Mouse (Mus musculus) CH12.LX (cell line): ENCODE data around the gene Inpp5d. TPM values are rescaled to one million over a fixed set of nuclear protein-coding genes. Genes with fewer than 3 reads are reported as not detected.
A peak's percentile ranks its signal among the peaks of the same experiment; 100 is the strongest.

Experiments
- DNase-seq: peaks from one replicate; pipeline ENCODE4 v3.0.0-alpha.2; 2013; ENCODE audit errors: extremely low read depth
- H3K27ac ChIP-seq: 2 replicates; pipeline ENCODE4 v1.5.1; 2012; ENCODE audit warnings: low read depth, mild to moderate bottlenecking, control low read depth, moderate library complexity; ENCODE audit not compliant: insufficient read depth
- H3K27me3 ChIP-seq: replicated peaks from 2 replicates; pipeline ENCODE3; 2012; ENCODE audit warnings: inconsistent platforms
- H3K36me3 ChIP-seq, 2 experiments: replicated peaks in 1 of 2; 2 replicates each; pipeline versions ENCODE3 to v1.6.1; 2012; ENCODE audit warnings: inconsistent platforms in 1 of 2, low read length in 1 of 2, mild to moderate bottlenecking in 1 of 2, mixed read lengths in 1 of 2, moderate library complexity in 1 of 2; ENCODE audit not compliant: control insufficient read depth in 1 of 2, insufficient read depth in 1 of 2
- H3K4me1 ChIP-seq, 2 experiments: 2 replicates each; pipeline ENCODE4 v1.6.1; 2012; ENCODE audit warnings: inconsistent platforms in 1 of 2, moderate library complexity in 1 of 2; ENCODE audit not compliant: insufficient read depth in 2 of 2, control insufficient read depth in 1 of 2
- H3K4me2 ChIP-seq: 2 replicates; pipeline ENCODE4 v1.6.1; 2012; ENCODE audit warnings: low read depth, mild to moderate bottlenecking, control low read depth; ENCODE audit not compliant: poor library complexity, insufficient read depth, severe bottlenecking
- H3K4me3 ChIP-seq, 3 experiments: fragments of 150-350 bp in 1 of 3; sonication (generic) in 1 of 3; replicated peaks in 1 of 3; 2 replicates each; pipeline versions ENCODE3 to v1.5.1; 2011 to 2012; ENCODE audit warnings: low read depth in 2 of 3, low read length in 2 of 3, mild to moderate bottlenecking in 2 of 3, moderate library complexity in 2 of 3, control low read depth in 1 of 3, improper control_type of control experiment in 1 of 3, inconsistent platforms in 1 of 3, mixed read lengths in 1 of 3; ENCODE audit not compliant: poor library complexity in 1 of 3
- H3K79me2 ChIP-seq: replicated peaks from 2 replicates; pipeline ENCODE4 v1.6.1; 2012; ENCODE audit warnings: mild to moderate bottlenecking, moderate library complexity; ENCODE audit not compliant: control insufficient read depth, poor library complexity, insufficient read depth, severe bottlenecking; ENCODE audit errors: extremely low read depth
- H3K9ac ChIP-seq: 2 replicates; pipeline ENCODE4 v1.6.1; 2012; ENCODE audit warnings: low read depth, mild to moderate bottlenecking, control low read depth, moderate library complexity; ENCODE audit not compliant: insufficient read depth
- H3K9me3 ChIP-seq: replicated peaks from 2 replicates; pipeline ENCODE3; 2012; ENCODE audit warnings: low read length, inconsistent platforms, mixed read lengths
- BHLHE40 ChIP-seq: IDR thresholded peaks from 2 replicates; pipeline ENCODE4 v1.6.1; 2011; ENCODE audit warnings: mild to moderate bottlenecking, low read depth, low read length, improper control_type of control experiment
- CHD1 ChIP-seq: IDR thresholded peaks from 2 replicates; pipeline ENCODE4 v1.6.1; 2012; ENCODE audit warnings: low read depth, low read length, improper control_type of control experiment, inconsistent platforms
- CHD2 ChIP-seq: IDR thresholded peaks from 2 replicates; pipeline ENCODE4 v1.6.1; 2011; ENCODE audit warnings: low read length, improper control_type of control experiment
- CTCF ChIP-seq, 2 experiments: IDR thresholded peaks in 1 of 2; conservative IDR thresholded peaks in 1 of 2; 2 replicates each; pipeline ENCODE4 v1.5.1; 2011 to 2012; ENCODE audit warnings: low read depth in 2 of 2, low read length in 2 of 2, improper control_type of control experiment in 1 of 2, inconsistent platforms in 1 of 2, mild to moderate bottlenecking in 1 of 2, moderate library complexity in 1 of 2
- E2F4 ChIP-seq: IDR thresholded peaks from 2 replicates; pipeline ENCODE4 v1.6.1; 2011; ENCODE audit warnings: low read depth, low read length, improper control_type of control experiment; ENCODE audit not compliant: insufficient replicate concordance
- ELF1 ChIP-seq: IDR thresholded peaks from 2 replicates; pipeline ENCODE4 v1.6.1; 2014; ENCODE audit warnings: low read depth, mild to moderate bottlenecking, inconsistent platforms, low read length, improper control_type of control experiment
- EP300 ChIP-seq: IDR thresholded peaks from 2 replicates; pipeline ENCODE4 v1.6.1; 2011; ENCODE audit warnings: low read length, improper control_type of control experiment
- ETS1 ChIP-seq: conservative IDR thresholded peaks from 2 replicates; pipeline ENCODE4 v1.6.1; 2012; ENCODE audit warnings: low read depth, mild to moderate bottlenecking, inconsistent platforms, low read length, improper control_type of control experiment, moderate library complexity
- IRF4 ChIP-seq: IDR thresholded peaks from 2 replicates; pipeline ENCODE4 v1.6.1; 2014; ENCODE audit warnings: low read depth, mild to moderate bottlenecking, inconsistent platforms, low read length, improper control_type of control experiment
- JUN ChIP-seq: IDR thresholded peaks from 2 replicates; pipeline ENCODE4 v1.6.1; 2011; ENCODE audit warnings: low read depth, mild to moderate bottlenecking, low read length, improper control_type of control experiment, moderate library complexity; ENCODE audit not compliant: insufficient read depth
- JUND ChIP-seq: conservative IDR thresholded peaks from 2 replicates; pipeline ENCODE4 v1.6.1; 2011; ENCODE audit warnings: low read depth, low read length, improper control_type of control experiment
- MAFK ChIP-seq: IDR thresholded peaks from 2 replicates; pipeline ENCODE4 v1.6.1; 2011; ENCODE audit warnings: low read length, improper control_type of control experiment; ENCODE audit not compliant: insufficient replicate concordance
- MAX ChIP-seq: IDR thresholded peaks from 2 replicates; pipeline ENCODE4 v1.6.1; 2011; ENCODE audit warnings: low read length, improper control_type of control experiment
- MAZ ChIP-seq: IDR thresholded peaks from 2 replicates; pipeline ENCODE4 v1.6.1; 2012; ENCODE audit warnings: low read depth, mild to moderate bottlenecking, inconsistent platforms, low read length, improper control_type of control experiment, moderate library complexity
- MEF2A ChIP-seq: IDR thresholded peaks from 2 replicates; pipeline ENCODE4 v1.6.1; 2014; ENCODE audit warnings: low read depth, mild to moderate bottlenecking, inconsistent platforms, low read length, improper control_type of control experiment, borderline replicate concordance
- MXI1 ChIP-seq: IDR thresholded peaks from 2 replicates; pipeline ENCODE4 v1.6.1; 2011; ENCODE audit warnings: mild to moderate bottlenecking, low read depth, low read length, improper control_type of control experiment
- MYC ChIP-seq: IDR thresholded peaks from 2 replicates; pipeline ENCODE4 v1.6.1; 2011; ENCODE audit warnings: low read depth, mild to moderate bottlenecking, improper control_type of control experiment, low read length
- NRF1 ChIP-seq: IDR thresholded peaks from 2 replicates; pipeline ENCODE4 v1.6.1; 2014; ENCODE audit warnings: low read depth, mild to moderate bottlenecking, inconsistent platforms, low read length, improper control_type of control experiment, moderate library complexity
- PAX5 ChIP-seq: IDR thresholded peaks from 2 replicates; pipeline ENCODE4 v1.6.1; 2012; ENCODE audit warnings: low read length, inconsistent platforms, mixed read lengths
- POLR2A ChIP-seq: IDR thresholded peaks from 2 replicates; pipeline ENCODE4 v1.6.1; 2011; ENCODE audit warnings: low read depth, mild to moderate bottlenecking, improper control_type of control experiment, low read length
- RAD21 ChIP-seq: IDR thresholded peaks from 2 replicates; pipeline ENCODE4 v1.6.1; 2011; ENCODE audit warnings: low read depth, mild to moderate bottlenecking, low read length, improper control_type of control experiment, moderate library complexity
- RCOR1 ChIP-seq: conservative IDR thresholded peaks from 2 replicates; pipeline ENCODE4 v1.6.1; 2012; ENCODE audit warnings: low read depth, mild to moderate bottlenecking, inconsistent platforms, low read length, improper control_type of control experiment
- SIN3A ChIP-seq: IDR thresholded peaks from 2 replicates; pipeline ENCODE4 v1.6.1; 2012; ENCODE audit warnings: low read length, improper control_type of control experiment, inconsistent platforms
- SMC3 ChIP-seq: IDR thresholded peaks from 2 replicates; pipeline ENCODE4 v1.6.1; 2011; ENCODE audit warnings: low read depth, low read length, improper control_type of control experiment
- TCF12 ChIP-seq: IDR thresholded peaks from 2 replicates; pipeline ENCODE4 v1.6.1; 2014; ENCODE audit warnings: low read depth, mild to moderate bottlenecking, inconsistent platforms, low read length, improper control_type of control experiment
- USF1 ChIP-seq: IDR thresholded peaks from 2 replicates; pipeline ENCODE4 v1.6.1; 2014; ENCODE audit warnings: low read depth, mild to moderate bottlenecking, inconsistent platforms, low read length, improper control_type of control experiment
- ZMIZ1 ChIP-seq: IDR thresholded peaks from 2 replicates; pipeline ENCODE4 v1.6.1; 2012; ENCODE audit warnings: low read depth, mild to moderate bottlenecking, inconsistent platforms, low read length, improper control_type of control experiment
- ZNF384 ChIP-seq: IDR thresholded peaks from 2 replicates; pipeline ENCODE4 v1.6.1; 2012; ENCODE audit warnings: low read depth, low read length, improper control_type of control experiment, inconsistent platforms
- dilution Hi-C: fragments of 300-500 bp; cut with MboI; formaldehyde crosslinking; loops from 2 replicates; pipeline ENCODE4 v1.14.3; 2020; ENCODE audit warnings: low sequenced_read_pairs; ENCODE audit not compliant: extremely low pct_unique_long_range_greater_than_20kb, extremely low pct_ligation_motif_present
- in situ Hi-C: fragments of 300-500 bp; cut with MboI; formaldehyde crosslinking; loops from 3 replicates; pipeline ENCODE4 v1.14.3; 2019; ENCODE audit warnings: low sequenced_read_pairs, low pct_ligation_motif_present, low pct_unique_long_range_greater_than_20kb, mixed read lengths
- polyA plus RNA-seq: library from polyadenylated mRNA; unstranded; fragments of >175 nt; gene quantifications from 2 replicates; pipeline ENCODE4 v1.2.1, GENCODE M21; 2012; ENCODE audit warnings: low read depth; ENCODE audit not compliant: insufficient read length
- total RNA-seq, 2 experiments: library from RNA; depleted of rRNA; stranded (reverse); fragments of 300-350 nt in 1 of 2; fragments of >200 nt in 1 of 2; gene quantifications; 2 replicates each; pipeline ENCODE4 v1.2.3; 2012 to 2014

Inpp5d gene
- total and polyA plus RNA-seq, 3 experiments: 97.1 to 109 (median 106) TPM

DNA sequence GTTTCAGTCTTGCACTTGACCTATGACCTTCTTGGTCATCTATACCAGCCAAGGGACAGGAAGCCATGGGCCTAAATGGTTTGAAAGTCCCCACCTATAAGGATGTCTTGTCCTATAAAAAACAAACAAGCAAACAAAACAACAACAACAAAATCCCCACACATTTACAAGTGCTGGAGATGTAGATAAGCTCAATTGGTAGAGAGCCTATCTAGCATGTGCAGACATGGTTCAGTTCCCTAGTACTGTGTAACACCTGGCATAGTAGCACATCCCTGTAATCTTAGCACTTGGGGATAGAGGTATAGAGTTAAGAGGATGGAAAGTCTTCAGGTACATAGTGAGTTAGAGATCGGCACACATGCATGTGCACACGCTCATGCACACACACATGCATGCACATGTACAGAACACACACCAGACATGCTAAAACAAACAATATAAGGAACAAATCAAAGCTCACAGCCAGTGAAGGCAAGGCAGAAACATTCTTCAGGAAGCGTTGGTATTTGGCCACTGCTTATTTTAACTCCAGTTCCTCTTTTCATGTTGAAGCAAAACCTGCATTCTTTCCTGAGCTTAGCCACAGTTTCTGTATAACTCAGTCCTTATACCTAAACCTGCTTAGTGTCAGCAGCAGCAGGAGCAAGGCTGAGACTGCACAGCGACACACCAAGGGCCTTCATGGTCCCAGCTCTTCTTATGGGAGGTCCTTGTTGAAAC, 17.9 kb downstream of the Inpp5d start:
- in situ Hi-C loops (no loop called here), dilution Hi-C loops (no loop called here)
- Histone ChIP-seq H3K4me1 (peaks cover 39 to 81% of the 10 kb centered on the region in 2 experiments), H3K4me3 (peak overlapping the region in 1 of 3 experiments; percentile 41), H3K79me2 (peaks cover 45% of the 10 kb centered on the region), H3K9me3 (no peaks in the 10 kb centered on the region), H3K27ac (peak overlapping the region; percentile 100), H3K9ac (peak overlapping the region; percentile 29), H3K4me2 (peak overlapping the region; percentile 63), H3K36me3 (peaks cover 44 to 79% of the 10 kb centered on the region in 2 experiments), H3K27me3 (no peaks in the 10 kb centered on the region)
- no peak for TF ChIP-seq MAZ
- TF ChIP-seq E2F4: no peak
- TF ChIP-seq BHLHE40: peak; percentile 66; the same call in 1 of the 2 replicates
- peak; percentile 51; the same call in 1 of the 2 replicates for TF ChIP-seq MAFK
- TF ChIP-seq JUN: peak; percentile 30; the same call in 1 of the 2 replicates
- TF ChIP-seq SMC3: peak; percentile 48
- TF ChIP-seq RCOR1: peak; percentile 82
- peak; percentile 88 for TF ChIP-seq MEF2A
- peak; percentile 76 for TF ChIP-seq ETS1
- TF ChIP-seq ZNF384: no peak; the same call in 1 of the 2 replicates
- peak; percentile 97 for TF ChIP-seq EP300
- TF ChIP-seq USF1: no peak
- peak; percentile 78 for TF ChIP-seq JUND
- TF ChIP-seq CHD1: no peak; the same call in 1 of the 2 replicates
- peak; percentile 36; the same call in 1 of the 2 replicates for TF ChIP-seq ELF1
- TF ChIP-seq TCF12: peak; percentile 84
- TF ChIP-seq RAD21: peak; percentile 33
- TF ChIP-seq POLR2A: peak; percentile 41
- TF ChIP-seq MXI1: 0 out of 2 replicates have a peak, but pooled peaks have one; percentile 14
- TF ChIP-seq CTCF (conservative IDR thresholded peaks at IDR 0.05 in 1 of 2, IDR thresholded peaks at IDR 0.05 in 1 of 2; ENCODE audit: low read depth in 2 of 2, low read length in 2 of 2): peak in 1 of 2 experiments; percentile 30; a peak in 2 of 4 replicates
- 0 out of 2 replicates have a peak, but pooled peaks have one; percentile 9 for TF ChIP-seq MAX
- peak; percentile 92 for TF ChIP-seq IRF4
- TF ChIP-seq NRF1: no peak
- TF ChIP-seq SIN3A: peak; percentile 25; the same call in 1 of the 2 replicates
- peak; percentile 48; the same call in 1 of the 2 replicates for TF ChIP-seq CHD2
- TF ChIP-seq MYC: peak; percentile 76
- no peak for TF ChIP-seq PAX5
- TF ChIP-seq ZMIZ1: 0 out of 2 replicates have a peak, but pooled peaks have one; percentile 49
- DNase-seq: peak; percentile 77
